Mouse (Mus musculus): ENCODE results near the gene Kpnb1. TPM values are rescaled to one million over a fixed set of nuclear protein-coding genes. Genes with fewer than 3 reads are reported as not detected.

The Kpnb1 gene
- polyA plus RNA-seq, 1 experiment from 2014 or later = 39.6 TPM

DNA sequence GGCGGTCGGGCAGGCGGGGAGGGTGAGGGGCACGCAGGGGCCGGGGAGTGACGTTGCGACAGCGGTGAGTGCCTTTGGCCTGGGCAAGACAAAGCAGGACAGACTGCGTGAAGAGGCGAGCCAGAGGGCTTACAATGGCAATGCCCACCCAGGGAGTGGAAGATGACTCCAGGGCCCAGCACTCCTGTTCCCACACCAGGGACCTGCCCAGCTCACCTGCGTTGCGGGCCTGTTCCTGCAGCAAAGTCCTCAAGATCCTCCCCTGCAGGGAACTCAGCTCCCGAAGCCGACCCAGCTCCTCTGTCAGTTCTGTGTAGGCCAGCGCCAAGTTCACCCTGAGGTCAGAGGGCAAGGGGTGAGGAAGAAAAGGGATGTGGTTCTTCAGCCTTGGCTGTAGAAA, 48.4 kb downstream of the Kpnb1 start:
- Histone ChIP-seq H3K4me2 (ENCODE audit: low read depth, low read length) (peak overlapping the region; percentile 63), H3K9me3 (ENCODE audit: control insufficient read depth, low read length) (no peaks in the 10 kb centered on the region), H3K27me3 (ENCODE audit: control insufficient read depth, insufficient read depth, low read depth, low read length) (peaks cover 13% of the 10 kb centered on the region; the same call in 1 of the 2 replicates), H3K27ac (ENCODE audit: low read length) (no peak overlapping the region), H3K4me1 (replicated peaks; ENCODE audit: control insufficient read depth, insufficient read depth, low read length) (peaks cover 6% of the 10 kb centered on the region), H3K4me3 (ENCODE audit: low read length) (peak overlapping the region; percentile 39), H3K36me3 (ENCODE audit: control insufficient read depth, insufficient read depth, low read length) (no peaks in the 10 kb centered on the region; the same call in 1 of the 2 replicates), H3K9ac (ENCODE audit: low read length) (peak overlapping the region; percentile 59)
- ATAC-seq (ENCODE audit: low read depth) = peak; percentile 12; the same call in 1 of the 2 replicates
- WGBS = 42% methylated on average over 15 of the region's 15 CpGs

GRCm38 (mm10) chr11:97138554-97139226, 49.0 kb downstream of the Kpnb1 start:
- ATAC-seq (ENCODE audit: low read depth) = peak; percentile 62
- Histone ChIP-seq H3K4me2 (ENCODE audit: low read depth, low read length) (peak overlapping the region; percentile 63), H3K9ac (ENCODE audit: low read length) (peak overlapping the region; percentile 59), H3K27ac (ENCODE audit: low read length) (no peak overlapping the region), H3K36me3 (ENCODE audit: control insufficient read depth, insufficient read depth, low read length) (no peaks in the 10 kb centered on the region; the same call in 1 of the 2 replicates), H3K4me1 (replicated peaks; ENCODE audit: control insufficient read depth, insufficient read depth, low read length) (peaks cover 6% of the 10 kb centered on the region), H3K4me3 (ENCODE audit: low read length) (peak overlapping the region; percentile 39), H3K9me3 (ENCODE audit: control insufficient read depth, low read length) (no peaks in the 10 kb centered on the region), H3K27me3 (ENCODE audit: control insufficient read depth, insufficient read depth, low read depth, low read length) (peaks cover 13% of the 10 kb centered on the region; the same call in 1 of the 2 replicates)
- 28% methylated on average over 60 of the region's 69 CpGs for WGBS

DNA sequence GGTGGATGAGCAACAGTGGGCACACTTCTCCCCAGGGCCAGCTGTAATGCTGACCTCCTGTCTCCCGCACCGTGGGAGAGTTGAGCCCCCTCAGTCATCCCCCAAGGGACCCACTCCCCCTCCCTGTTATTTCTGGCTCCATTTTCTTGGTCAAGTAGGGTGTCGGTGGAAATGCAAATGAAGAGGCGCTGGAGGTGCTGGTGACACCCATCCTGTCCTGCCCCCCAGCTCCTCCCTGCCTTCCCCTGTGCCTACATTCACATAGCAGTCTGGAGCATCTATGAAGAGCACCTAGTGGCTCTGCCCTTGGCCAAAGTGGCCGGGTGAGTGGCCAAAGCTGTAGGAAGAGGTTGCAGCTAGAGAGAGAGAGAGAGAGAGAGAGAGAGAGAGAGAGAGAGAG, 54.4 kb downstream of the Kpnb1 start:
- no peak overlapping the region for H3K9ac ChIP-seq (ENCODE audit: low read length)
- 46% methylated on average over 5 of the region's 5 CpGs for WGBS
- no peaks in the 10 kb centered on the region for H3K9me3 ChIP-seq (ENCODE audit: control insufficient read depth, low read length)
- H3K27ac ChIP-seq (ENCODE audit: low read length) = no peak overlapping the region
- ATAC-seq (ENCODE audit: low read depth) = no peak
- no peak overlapping the region for H3K4me3 ChIP-seq (ENCODE audit: low read length)
- no peaks in the 10 kb centered on the region for H3K4me1 ChIP-seq (replicated peaks; ENCODE audit: control insufficient read depth, insufficient read depth, low read length)
- H3K27me3 ChIP-seq (ENCODE audit: control insufficient read depth, insufficient read depth, low read depth, low read length) = peaks cover 2% of the 10 kb centered on the region; the same call in 1 of the 2 replicates
- no peak overlapping the region for H3K4me2 ChIP-seq (ENCODE audit: low read depth, low read length)
- no peaks in the 10 kb centered on the region for H3K36me3 ChIP-seq (ENCODE audit: control insufficient read depth, insufficient read depth, low read length)

DNA sequence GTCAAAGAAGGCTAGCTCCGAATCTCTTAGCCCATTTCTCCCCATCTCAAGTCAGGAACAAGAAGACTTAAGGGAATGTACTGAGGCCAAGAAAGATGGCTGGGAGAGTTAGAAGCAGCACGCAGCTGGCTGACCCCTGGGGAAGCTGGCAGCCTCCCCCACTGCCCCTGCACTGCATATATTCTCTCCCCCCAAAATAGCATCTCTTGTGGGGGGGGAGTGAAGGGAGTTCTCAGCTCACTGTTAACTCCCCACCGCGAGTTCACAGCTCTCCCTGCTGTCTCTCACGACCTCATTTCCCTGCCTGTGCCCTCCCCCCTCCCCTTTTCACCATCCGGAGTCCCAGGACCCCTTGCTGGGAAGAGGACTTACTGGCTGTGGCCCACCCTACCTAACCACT, 55.5 kb downstream of the Kpnb1 start:
- no peaks in the 10 kb centered on the region for H3K36me3 ChIP-seq (ENCODE audit: control insufficient read depth, insufficient read depth, low read length)
- no peak overlapping the region for H3K27ac ChIP-seq (ENCODE audit: low read length)
- no peaks in the 10 kb centered on the region for H3K9me3 ChIP-seq (ENCODE audit: control insufficient read depth, low read length)
- H3K9ac ChIP-seq (ENCODE audit: low read length) = no peak overlapping the region
- ATAC-seq (ENCODE audit: low read depth) = no peak
- 17% methylated on average over 6 of the region's 6 CpGs for WGBS
- H3K27me3 ChIP-seq (ENCODE audit: control insufficient read depth, insufficient read depth, low read depth, low read length) = no peaks in the 10 kb centered on the region; the same call in 1 of the 2 replicates
- H3K4me2 ChIP-seq (ENCODE audit: low read depth, low read length) = no peak overlapping the region
- H3K4me3 ChIP-seq (ENCODE audit: low read length) = no peak overlapping the region
- no peaks in the 10 kb centered on the region for H3K4me1 ChIP-seq (replicated peaks; ENCODE audit: control insufficient read depth, insufficient read depth, low read length)

DNA sequence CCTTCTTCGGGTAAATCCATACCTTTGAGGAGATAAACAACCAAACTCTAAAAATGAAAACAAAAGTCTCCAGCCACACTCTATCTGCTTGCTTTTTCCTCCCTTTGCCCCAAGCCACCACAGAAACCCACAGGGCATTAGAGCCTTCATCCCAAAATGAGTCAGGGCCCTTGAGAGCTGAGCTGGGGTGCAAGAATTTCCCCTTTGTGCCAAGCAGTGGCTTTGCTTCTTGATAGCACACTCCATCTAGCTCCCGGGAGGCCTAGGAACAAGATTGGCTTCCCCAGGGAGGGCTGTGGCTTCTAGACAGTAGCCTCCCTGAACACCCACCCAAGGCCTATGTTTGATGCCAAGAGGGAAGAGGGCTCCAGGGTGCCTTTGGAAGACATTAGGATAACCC, 56.0 kb downstream of the Kpnb1 start:
- no peak overlapping the region for H3K4me3 ChIP-seq (ENCODE audit: low read length)
- WGBS = 74% methylated on average over 2 of the region's 2 CpGs

GRCm38 (mm10) chr11:97130318-97130717, 57.4 kb downstream of the Kpnb1 start:
- H3K27me3 ChIP-seq (ENCODE audit: control insufficient read depth, insufficient read depth, low read depth, low read length) = no peaks in the 10 kb centered on the region; the same call in 1 of the 2 replicates
- no peaks in the 10 kb centered on the region for H3K9me3 ChIP-seq (ENCODE audit: control insufficient read depth, low read length)
- peaks cover 4% of the 10 kb centered on the region; the same call in 1 of the 2 replicates for H3K4me1 ChIP-seq (replicated peaks; ENCODE audit: control insufficient read depth, insufficient read depth, low read length)
- H3K4me3 ChIP-seq (ENCODE audit: low read length) = no peak overlapping the region
- no peak overlapping the region for H3K9ac ChIP-seq (ENCODE audit: low read length)
- no peak overlapping the region for H3K4me2 ChIP-seq (ENCODE audit: low read depth, low read length)
- no peaks in the 10 kb centered on the region for H3K36me3 ChIP-seq (ENCODE audit: control insufficient read depth, insufficient read depth, low read length)
- 66% methylated on average over 7 of the region's 7 CpGs for WGBS
- no peak overlapping the region for H3K27ac ChIP-seq (ENCODE audit: low read length)
- ATAC-seq (ENCODE audit: low read depth) = no peak

More for the DNA sequence above, 56.0 kb downstream of the Kpnb1 start:
- no peak overlapping the region for H3K9ac ChIP-seq (ENCODE audit: low read length)
- H3K36me3 ChIP-seq (ENCODE audit: control insufficient read depth, insufficient read depth, low read length) = no peaks in the 10 kb centered on the region
- H3K27me3 ChIP-seq (ENCODE audit: control insufficient read depth, insufficient read depth, low read depth, low read length) = no peaks in the 10 kb centered on the region; the same call in 1 of the 2 replicates
- no peak overlapping the region for H3K4me2 ChIP-seq (ENCODE audit: low read depth, low read length)
- H3K27ac ChIP-seq (ENCODE audit: low read length) = no peak overlapping the region
- no peak for ATAC-seq (ENCODE audit: low read depth)
- peaks cover 2% of the 10 kb centered on the region; the same call in 1 of the 2 replicates for H3K4me1 ChIP-seq (replicated peaks; ENCODE audit: control insufficient read depth, insufficient read depth, low read length)
- no peaks in the 10 kb centered on the region for H3K9me3 ChIP-seq (ENCODE audit: control insufficient read depth, low read length)

DNA sequence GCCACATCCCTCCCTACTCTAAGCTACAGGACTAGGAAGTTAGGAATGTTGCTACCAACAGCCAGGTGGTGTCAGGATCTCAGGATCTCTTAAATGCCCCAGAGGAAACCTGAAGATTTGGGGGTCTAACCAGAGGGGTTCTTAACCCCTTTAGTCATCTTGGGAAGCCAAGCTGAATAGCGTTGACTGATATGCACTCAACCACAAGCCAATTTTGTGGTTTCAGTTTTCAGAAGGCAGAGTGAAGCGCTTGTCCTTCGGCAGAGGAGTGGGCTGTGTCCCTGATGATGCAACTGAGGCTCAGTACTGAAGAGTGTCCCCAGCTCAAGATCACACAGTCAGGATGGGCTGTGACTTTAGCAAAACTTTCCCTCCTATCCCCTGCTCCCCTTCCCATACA, 58.7 kb downstream of the Kpnb1 start:
- no peak for ATAC-seq (ENCODE audit: low read depth)
- Histone ChIP-seq H3K36me3 (ENCODE audit: control insufficient read depth, insufficient read depth, low read length) (no peaks in the 10 kb centered on the region), H3K9me3 (ENCODE audit: control insufficient read depth, low read length) (no peaks in the 10 kb centered on the region), H3K27ac (ENCODE audit: low read length) (no peak overlapping the region), H3K4me3 (ENCODE audit: low read length) (no peak overlapping the region), H3K4me2 (ENCODE audit: low read depth, low read length) (no peak overlapping the region), H3K9ac (ENCODE audit: low read length) (no peak overlapping the region), H3K27me3 (ENCODE audit: control insufficient read depth, insufficient read depth, low read depth, low read length) (no peaks in the 10 kb centered on the region; the same call in 1 of the 2 replicates), H3K4me1 (replicated peaks; ENCODE audit: control insufficient read depth, insufficient read depth, low read length) (peaks cover 4% of the 10 kb centered on the region; the same call in 1 of the 2 replicates)
- 63% methylated on average over 3 of the region's 3 CpGs for WGBS

- no peak for ATAC-seq (ENCODE audit: low read depth)
- peak overlapping the region; percentile 53 for H3K4me3 ChIP-seq (ENCODE audit: low read length)
- no peaks in the 10 kb centered on the region for H3K27me3 ChIP-seq (ENCODE audit: control insufficient read depth, insufficient read depth, low read depth, low read length)
- H3K9ac ChIP-seq (ENCODE audit: low read length) = peak overlapping the region; percentile 37
- H3K27ac ChIP-seq (ENCODE audit: low read length) = no peak overlapping the region
- H3K9me3 ChIP-seq (ENCODE audit: control insufficient read depth, low read length) = no peaks in the 10 kb centered on the region
- H3K4me2 ChIP-seq (ENCODE audit: low read depth, low read length) = peak overlapping the region; percentile 82
- no peaks in the 10 kb centered on the region for H3K36me3 ChIP-seq (ENCODE audit: control insufficient read depth, insufficient read depth, low read length)
- H3K4me1 ChIP-seq (replicated peaks; ENCODE audit: control insufficient read depth, insufficient read depth, low read length) = peaks cover 9% of the 10 kb centered on the region; the same call in 1 of the 2 replicates
- 22% methylated on average over 19 of the region's 19 CpGs for WGBS
Observed at GRCm38 (mm10) chr11:97127470-97128223, 60.0 kb downstream of the Kpnb1 start.
